Mouse (Mus musculus) stomach, postnatal 0 days (tissue): ENCODE results near the gene Fkbp8. TPM values are rescaled to one million over a fixed set of nuclear protein-coding genes. Genes with fewer than 3 reads are reported as not detected.

ENCODE experiments used
- ATAC-seq: fragments of 200-750 bp; cut with Nextera tagmentation; 2 replicates; pipeline ENCODE4 v1.8.0; 2017; ENCODE audit not compliant: low FRiP score, low TSS enrichment
- DNase-seq: peaks from one replicate; pipeline ENCODE4 v3.0.0-alpha.2; 2016; ENCODE audit warnings: low spot score
- H3K27ac ChIP-seq: fragments of 300-500 bp; sonication (generic); replicated peaks from 2 replicates; pipeline ENCODE4 v1.5.1; 2014; ENCODE audit warnings: mild to moderate bottlenecking, control low read depth
- H3K27me3 ChIP-seq: fragments of 300-500 bp; sonication (generic); 2 replicates; pipeline ENCODE4 v1.6.1; 2014; ENCODE audit warnings: low read length; ENCODE audit not compliant: control insufficient read depth, insufficient read depth
- H3K36me3 ChIP-seq: fragments of 300-500 bp; sonication (generic); 2 replicates; pipeline ENCODE4 v1.6.1; 2014; ENCODE audit warnings: low read length, mixed read lengths; ENCODE audit not compliant: control insufficient read depth, insufficient read depth
- H3K4me1 ChIP-seq: fragments of 300-500 bp; sonication (generic); replicated peaks from 2 replicates; pipeline ENCODE4 v1.6.1; 2014; ENCODE audit warnings: antibody characterized with exemption; ENCODE audit not compliant: control insufficient read depth, insufficient read depth
- H3K4me2 ChIP-seq: fragments of 300-500 bp; sonication (generic); replicated peaks from 2 replicates; pipeline ENCODE4 v1.6.1; 2014; ENCODE audit warnings: low read depth, mild to moderate bottlenecking, control low read depth, moderate library complexity
- H3K4me3 ChIP-seq: fragments of 300-500 bp; sonication (generic); 2 replicates; pipeline ENCODE4 v1.5.1; 2014; ENCODE audit warnings: low read depth, low read length, control low read depth
- H3K9ac ChIP-seq: fragments of 300-500 bp; sonication (generic); 2 replicates; pipeline ENCODE4 v1.6.1; 2014; ENCODE audit warnings: mild to moderate bottlenecking, low read length, control low read depth, mixed read lengths
- H3K9me3 ChIP-seq: fragments of 300-500 bp; sonication (generic); 2 replicates; pipeline ENCODE4 v1.6.1; 2016; ENCODE audit warnings: low read length; ENCODE audit not compliant: control insufficient read depth
- CTCF ChIP-seq: IDR thresholded peaks from 2 replicates; pipeline ENCODE4 v1.5.1; 2016; ENCODE audit warnings: antibody characterized with exemption, low read depth, mild to moderate bottlenecking, moderate library complexity
- EP300 ChIP-seq: optimal IDR thresholded peaks from 2 replicates; pipeline ENCODE3; 2016; ENCODE audit warnings: antibody characterized with exemption
- WGBS: fragments of 180-500 bp; shearing (Covaris S2); extraction: QIAGEN DNeasy Blood & Tissue Kit; methylation state at CpG from one replicate; pipeline ENCODE4 v1.1.7; 2014; 5-methylcytosine and 5-hydroxymethylcytosine counted together
- polyA plus RNA-seq: library from polyadenylated mRNA; unstranded; fragments of >200 nt; fragmentation: Nextera tagmentation; extraction: Ambion mirVana; gene quantifications from 2 replicates; pipeline ENCODE4 v1.2.1, GENCODE M21; 2015

Fkbp8 gene
- polyA plus RNA-seq, 1 experiment from 2014 or later: 179 TPM

DNA sequence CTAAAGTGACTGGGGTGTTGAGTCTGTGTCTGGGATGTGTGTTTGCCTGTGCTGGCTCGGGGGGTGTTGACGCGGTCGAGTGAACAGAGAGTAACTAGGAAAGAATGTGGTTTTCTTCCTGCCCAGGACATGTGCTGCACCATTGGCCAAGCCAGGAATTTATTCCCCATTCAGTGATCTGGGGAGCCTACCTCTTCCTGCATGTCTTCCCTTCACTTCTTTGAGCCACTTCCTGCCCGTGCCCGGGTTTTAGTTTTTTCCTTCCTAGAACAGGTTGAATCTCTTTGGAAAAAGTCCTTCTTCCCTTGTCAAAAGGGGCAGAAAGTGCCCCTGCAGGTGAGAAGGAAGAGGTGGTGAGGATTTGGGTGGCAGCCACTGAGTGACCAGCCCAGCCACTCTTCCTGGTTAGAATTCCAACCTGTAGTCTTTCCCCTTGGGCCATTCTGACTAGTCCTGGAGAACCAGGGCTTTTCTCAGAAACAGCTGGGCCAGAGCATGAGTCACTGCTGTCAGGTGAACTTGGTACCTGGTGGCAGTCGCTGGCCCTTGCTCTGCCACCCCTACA, 13.1 kb downstream of the Fkbp8 start:
- TF ChIP-seq CTCF: no peak; the same call in 1 of the 2 replicates
- TF ChIP-seq EP300: no peak
- no peaks in the 10 kb centered on the region for H3K27me3 ChIP-seq
- peak overlapping the region; percentile 89 for H3K9ac ChIP-seq
- H3K36me3 ChIP-seq: peaks cover 1% of the 10 kb centered on the region; the same call in 1 of the 2 replicates
- 24% methylated on average over 7 of the region's 7 CpGs for WGBS
- H3K4me2 ChIP-seq: peak overlapping the region; percentile 95
- DNase-seq (peak; percentile 74), ATAC-seq (peak; percentile 2; the same call in 1 of the 2 replicates)
- H3K9me3 ChIP-seq: no peaks in the 10 kb centered on the region
- no peaks in the 10 kb centered on the region; the same call in 1 of the 2 replicates for H3K4me1 ChIP-seq
- peak overlapping the region; percentile 87 for H3K4me3 ChIP-seq
- peak overlapping the region; percentile 97 for H3K27ac ChIP-seq

DNA sequence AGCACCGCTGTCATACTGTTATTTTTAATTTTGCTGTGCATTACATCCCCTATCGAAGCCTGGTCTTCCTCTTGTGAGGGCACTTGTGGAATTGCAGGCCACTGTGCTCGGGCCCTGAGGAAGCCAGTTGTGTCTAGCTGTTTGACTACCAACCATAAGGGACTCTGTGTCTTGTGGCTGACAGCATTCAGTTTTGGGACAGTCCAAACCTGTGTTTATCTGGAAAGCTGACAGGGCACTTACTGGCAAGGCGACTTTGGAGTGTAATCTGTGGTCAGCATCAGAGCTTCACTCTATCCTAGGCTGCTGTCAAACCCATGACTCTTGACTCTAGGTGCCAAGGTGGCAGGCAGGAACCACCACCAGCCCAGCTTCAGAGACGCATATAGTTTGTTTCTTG, 13.6 kb downstream of the Fkbp8 start:
- Histone ChIP-seq H3K4me3 (no peak overlapping the region; the same call in 1 of the 2 replicates), H3K4me2 (peak overlapping the region; percentile 95), H3K27ac (peak overlapping the region; percentile 97), H3K27me3 (no peaks in the 10 kb centered on the region), H3K36me3 (no peaks in the 10 kb centered on the region), H3K4me1 (no peaks in the 10 kb centered on the region; the same call in 1 of the 2 replicates), H3K9me3 (no peaks in the 10 kb centered on the region), H3K9ac (peak overlapping the region; percentile 89)
- DNase-seq (no peak), ATAC-seq (no peak)
- WGBS: 68% methylated on average over 5 of the region's 5 CpGs
- TF ChIP-seq CTCF (no peak), EP300 (no peak)

DNA sequence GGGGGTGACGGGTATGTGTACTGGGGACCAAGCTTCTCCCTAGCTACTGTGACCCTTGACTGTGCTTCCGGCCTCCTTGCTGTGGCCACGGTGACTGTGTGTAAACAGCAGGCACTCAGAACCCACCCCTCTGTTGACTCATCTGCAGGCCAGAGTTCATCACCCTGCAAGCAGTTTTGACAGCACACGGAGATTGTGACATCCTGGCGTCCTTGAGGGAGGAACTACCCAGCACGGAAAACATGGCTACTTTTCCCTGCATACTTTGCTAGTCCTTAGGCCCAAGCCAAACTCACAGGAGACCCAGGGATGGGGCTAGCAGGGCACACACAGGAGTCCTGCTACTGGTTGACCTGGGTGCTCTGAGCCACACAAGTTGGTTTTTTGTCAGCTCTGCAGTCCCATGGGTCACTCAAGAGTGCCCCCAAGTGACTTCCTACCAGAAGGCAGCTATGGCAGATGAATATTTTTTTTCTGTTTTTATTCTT, 16.7 kb downstream of the Fkbp8 start:
- H3K4me2 ChIP-seq: no peak overlapping the region; the same call in 1 of the 2 replicates
- 51% methylated on average over 6 of the region's 6 CpGs for WGBS
- no peaks in the 10 kb centered on the region; the same call in 1 of the 2 replicates for H3K4me1 ChIP-seq
- peak overlapping the region; percentile 81 for H3K27ac ChIP-seq
- no peaks in the 10 kb centered on the region for H3K27me3 ChIP-seq
- ATAC-seq (peak; percentile 25), DNase-seq (peak; percentile 71)
- TF ChIP-seq EP300: no peak
- peak; percentile 61 for TF ChIP-seq CTCF
- no peaks in the 10 kb centered on the region for H3K9me3 ChIP-seq
- no peaks in the 10 kb centered on the region for H3K36me3 ChIP-seq
- no peak overlapping the region for H3K4me3 ChIP-seq
- H3K9ac ChIP-seq: no peak overlapping the region

DNA sequence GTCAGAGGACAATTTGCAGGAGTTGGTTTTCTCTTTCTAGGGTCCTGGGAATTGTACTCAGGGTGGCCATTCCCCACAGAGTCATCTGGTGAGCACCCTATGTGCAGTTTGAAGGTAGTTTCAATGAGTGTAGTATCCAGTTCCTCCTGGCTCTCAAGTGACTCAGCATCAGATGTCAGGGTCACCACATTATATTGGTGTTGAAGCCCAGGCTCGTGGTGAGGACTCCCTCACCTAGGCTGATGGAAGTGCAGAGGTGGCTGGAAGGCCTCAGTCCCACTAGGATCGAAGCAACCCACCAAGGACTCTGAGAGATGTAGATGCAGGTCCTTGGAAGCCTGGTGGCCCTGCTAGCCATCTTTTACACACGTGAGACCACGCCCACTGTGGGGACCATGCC, 18.9 kb downstream of the Fkbp8 start:
- DNase-seq: no peak
- Histone ChIP-seq H3K27me3 (no peaks in the 10 kb centered on the region), H3K36me3 (no peaks in the 10 kb centered on the region; the same call in 1 of the 2 replicates), H3K27ac (no peak overlapping the region), H3K9ac (no peak overlapping the region), H3K9me3 (no peaks in the 10 kb centered on the region), H3K4me3 (no peak overlapping the region), H3K4me1 (no peaks in the 10 kb centered on the region), H3K4me2 (no peak overlapping the region)
- ATAC-seq: no peak
- 77% methylated on average over 4 of the region's 4 CpGs for WGBS
- no peak for TF ChIP-seq EP300

DNA sequence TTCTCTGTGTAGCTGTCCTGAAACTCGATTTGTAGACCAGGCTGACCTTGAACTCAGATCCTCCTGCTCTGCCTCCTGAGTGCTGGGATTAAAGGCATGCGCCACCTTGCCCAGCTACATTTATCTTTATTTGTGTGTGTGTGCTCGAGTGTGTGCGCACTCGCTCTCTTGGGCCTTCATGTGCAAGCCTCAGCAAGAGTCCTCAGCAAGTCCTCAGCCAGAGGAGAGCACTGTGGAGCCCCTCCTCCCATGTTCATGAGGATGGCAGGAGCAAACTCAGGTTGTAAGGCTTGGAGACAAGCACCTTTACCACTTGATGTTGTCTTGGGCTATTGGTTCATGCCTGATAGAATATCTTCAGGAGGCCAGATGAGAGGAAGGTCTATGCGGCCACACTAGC, 20.2 kb downstream of the Fkbp8 start:
- no peak for DNase-seq
- no peak overlapping the region for H3K4me2 ChIP-seq
- H3K9ac ChIP-seq: no peak overlapping the region
- whole genome bisulfite sequencing: 80% methylated on average over 6 of the region's 6 CpGs
- H3K4me3 ChIP-seq: no peak overlapping the region
- no peaks in the 10 kb centered on the region for H3K27me3 ChIP-seq
- 0 out of 2 replicates have a peak, but pooled peaks cover 2% of the 10 kb centered on the region for H3K4me1 ChIP-seq
- TF ChIP-seq CTCF: no peak
- no peak for TF ChIP-seq EP300
- no peak for ATAC-seq
- H3K36me3 ChIP-seq: no peaks in the 10 kb centered on the region; the same call in 1 of the 2 replicates
- H3K27ac ChIP-seq: no peak overlapping the region
- no peaks in the 10 kb centered on the region for H3K9me3 ChIP-seq
